Mouse (Mus musculus) forebrain, embryonic 12.5 days (tissue): ENCODE data around the gene Stfa3. TPM values are rescaled to one million over a fixed set of nuclear protein-coding genes. Genes with fewer than 3 reads are reported as not detected.
"Not testable (repeated sequence)": the region's sequence is repeated elsewhere in the genome, so short reads cannot be mapped to it uniquely, and the experiment has no call there.

ENCODE experiments used
- ATAC-seq: fragments of 200-750 bp; cut with Nextera tagmentation; 2 replicates; pipeline ENCODE4 v1.8.0; 2017; ENCODE audit warnings: moderate TSS enrichment; ENCODE audit not compliant: low FRiP score
- H3K27ac ChIP-seq: fragments of 300-500 bp; sonication (generic); 2 replicates; pipeline ENCODE4 v1.5.1; 2016; ENCODE audit warnings: mild to moderate bottlenecking
- H3K27me3 ChIP-seq: fragments of 300-500 bp; sonication (generic); 2 replicates; pipeline ENCODE4 v1.6.1; 2016; ENCODE audit warnings: mild to moderate bottlenecking
- H3K36me3 ChIP-seq: fragments of 300-500 bp; sonication (generic); replicated peaks from 2 replicates; pipeline ENCODE4 v1.6.1; 2016; ENCODE audit warnings: mild to moderate bottlenecking
- H3K4me1 ChIP-seq: fragments of 300-500 bp; sonication (generic); 2 replicates; pipeline ENCODE4 v1.6.1; 2016
- H3K4me2 ChIP-seq: fragments of 300-500 bp; sonication (generic); 2 replicates; pipeline ENCODE4 v1.6.1; 2016; ENCODE audit warnings: mild to moderate bottlenecking, moderate library complexity
- H3K4me3 ChIP-seq: fragments of 300-500 bp; sonication (generic); replicated peaks from 2 replicates; pipeline ENCODE4 v1.5.1; 2016; ENCODE audit warnings: mild to moderate bottlenecking
- H3K9ac ChIP-seq: fragments of 300-500 bp; sonication (generic); 2 replicates; pipeline ENCODE4 v1.6.1; 2016; ENCODE audit warnings: mild to moderate bottlenecking
- H3K9me3 ChIP-seq: fragments of 300-500 bp; sonication (generic); 2 replicates; pipeline ENCODE4 v1.6.1; 2016
- WGBS: fragments of 180-500 bp; shearing (Covaris S2); methylation state at CpG from one replicate; pipeline ENCODE4 v1.1.7; 2016; 5-methylcytosine and 5-hydroxymethylcytosine counted together
- polyA plus RNA-seq: library from polyadenylated mRNA; unstranded; fragments of >200 nt; fragmentation: Nextera tagmentation; extraction: Ambion mirVana; gene quantifications from 2 replicates; pipeline ENCODE4 v1.2.1, GENCODE M21; 2016

Stfa3 gene
- polyA plus RNA-seq, 1 experiment from 2014 or later, result not detected

- Histone ChIP-seq H3K4me2 (no peak overlapping the region), H3K4me3 (no peak overlapping the region), H3K36me3 (no peaks in the 10 kb centered on the region), H3K4me1 (peaks cover 10% of the 10 kb centered on the region; the same call in 1 of the 2 replicates), H3K27me3 (no peaks in the 10 kb centered on the region), H3K27ac (no peak overlapping the region), H3K9me3 (no peaks in the 10 kb centered on the region), H3K9ac (no peak overlapping the region)
- WGBS, result 88% methylated on average over 3 of the region's 3 CpGs
- ATAC-seq, result no peak
Measured at GRCm38 (mm10) chr16:36465436-36465835, 10.2 kb upstream of the Stfa3 start.

- Histone ChIP-seq H3K4me2 (no peak overlapping the region), H3K9ac (no peak overlapping the region), H3K27me3 (no peaks in the 10 kb centered on the region), H3K36me3 (no peaks in the 10 kb centered on the region), H3K9me3 (no peaks in the 10 kb centered on the region), H3K27ac (no peak overlapping the region), H3K4me3 (no peak overlapping the region), H3K4me1 (0 out of 2 replicates have a peak, but pooled peaks cover 14% of the 10 kb centered on the region)
- ATAC-seq, result no peak
- 87% methylated on average over 4 of the region's 4 CpGs for WGBS
Measured at GRCm38 (mm10) chr16:36464076-36464475, 8.9 kb upstream of the Stfa3 start.

GRCm38 (mm10) chr16:36460426-36460825, 5.2 kb upstream of the Stfa3 start:
- H3K9ac ChIP-seq, result no peak overlapping the region
- no peak overlapping the region for H3K4me3 ChIP-seq
- no peak overlapping the region for H3K27ac ChIP-seq
- no peaks in the 10 kb centered on the region for H3K36me3 ChIP-seq
- no peak overlapping the region for H3K4me2 ChIP-seq
- H3K27me3 ChIP-seq, result no peaks in the 10 kb centered on the region
- H3K4me1 ChIP-seq, result 0 out of 2 replicates have a peak, but pooled peaks cover 14% of the 10 kb centered on the region
- no peak for ATAC-seq
- 2% methylated on average over 2 of the region's 2 CpGs for WGBS
- H3K9me3 ChIP-seq, result no peaks in the 10 kb centered on the region

DNA sequence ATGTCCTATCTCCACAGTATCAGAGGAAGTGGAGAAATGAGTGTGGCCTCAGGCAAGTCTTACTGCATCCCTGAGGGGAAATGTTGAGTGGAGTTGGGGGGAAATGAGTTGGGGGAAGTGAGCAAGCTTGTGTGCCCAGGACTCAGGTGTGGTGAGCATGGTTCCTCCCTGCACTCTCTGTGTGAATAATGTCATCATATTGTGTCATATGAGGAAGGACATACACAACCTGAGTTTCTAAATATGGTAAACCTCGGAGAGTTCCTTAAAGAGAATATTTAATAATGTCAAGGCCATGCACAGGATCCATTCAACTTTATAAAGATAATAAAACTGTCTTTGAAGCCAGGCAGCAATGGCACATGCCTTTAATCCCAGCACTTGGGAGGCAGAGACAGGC, 34.2 kb downstream of the Stfa3 start:
- WGBS, result 97% methylated on average over 1 of the region's 1 CpGs
- not testable (repeated sequence) for H3K4me2 ChIP-seq, H3K27me3 ChIP-seq, H3K27ac ChIP-seq, H3K4me1 ChIP-seq, ATAC-seq, H3K4me3 ChIP-seq, H3K36me3 ChIP-seq, H3K9me3 ChIP-seq, H3K9ac ChIP-seq

- H3K9me3 ChIP-seq, result no peaks in the 10 kb centered on the region
- H3K36me3 ChIP-seq, result no peaks in the 10 kb centered on the region
- H3K4me2 ChIP-seq, result no peak within 1 kb of the TSS
- no peak for ATAC-seq
- H3K27me3 ChIP-seq, result no peaks in the 10 kb centered on the region
- no peak within 1 kb of the TSS for H3K4me3 ChIP-seq
- H3K9ac ChIP-seq, result no peak within 1 kb of the TSS
- no peak within 1 kb of the TSS for H3K27ac ChIP-seq
- H3K4me1 ChIP-seq, result no peaks in the 10 kb centered on the region
Measured at GRCm38 (mm10) chr16:36408357-36408756, 46.8 kb downstream of the Stfa3 start, which contains the start of gene Stfa2. TSS of gene Stfa2 (minus strand) at chr16:36408457.

Other genes with a start within 250 kb of the Stfa3 start
- not detected in 2 replicates for gene Gm5416, start 245.0 kb downstream of the Stfa3 start, polyA plus RNA-seq
- not detected in 2 replicates for gene 2010005H15Rik, start 233.9 kb downstream of the Stfa3 start, polyA plus RNA-seq
- 1.3 and 2.0 TPM in 2 replicates for gene Stfa1, start 178.4 kb downstream of the Stfa3 start, polyA plus RNA-seq
- not detected in 2 replicates for gene BC117090, start 121.1 kb downstream of the Stfa3 start, polyA plus RNA-seq
- 1.5 and 2.3 TPM in 2 replicates for gene BC100530, start 87.6 kb downstream of the Stfa3 start, polyA plus RNA-seq
- gene Stfa2, start 46.9 kb downstream of the Stfa3 start, polyA plus RNA-seq, result not detected in 2 replicates
- gene Casr, start 106.7 kb upstream of the Stfa3 start, polyA plus RNA-seq, result 0.18 and 0.22 TPM in 2 replicates
- gene Cd86, start 210.7 kb upstream of the Stfa3 start, polyA plus RNA-seq, result 0.68 and 1.3 TPM in 2 replicates
- 0.51 and 1.0 TPM in 2 replicates for gene Ildr1, start 238.6 kb upstream of the Stfa3 start, polyA plus RNA-seq